Mouse (Mus musculus): ENCODE data around the gene Shisa6. TPM values are rescaled to one million over a fixed set of nuclear protein-coding genes. Genes with fewer than 3 reads are reported as not detected.

Gene Shisa6
- not detected in 2 replicates for polyA plus RNA-seq (2011; ENCODE audit: insufficient read depth, insufficient read length, low replicate concordance, missing spikeins)

GRCm38 (mm10) chr11:66525371-66526045 is at the start of gene Shisa6:
TSS of gene Shisa6 (minus strand) at chr11:66525964.
- 3% methylated on average over 88 of the region's 89 CpGs for WGBS
- TF ChIP-seq CTCF (IDR thresholded peaks at IDR 0.05; ENCODE audit: control insufficient read depth, insufficient read depth, low read length): no peak
- TF ChIP-seq POLR2A (IDR thresholded peaks at IDR 0.05; ENCODE audit: borderline replicate concordance, control insufficient read depth, low read depth, low read length): no peak
- H3K27ac ChIP-seq (ENCODE audit: control insufficient read depth, insufficient read depth, low read depth, low read length, poor library complexity): no peak within 1 kb of the TSS; the same call in 1 of the 2 replicates

GRCm38 (mm10) chr11:66573888-66574287 is 48.1 kb upstream of the Shisa6 start:
- Histone ChIP-seq H3K27ac (ENCODE audit: control insufficient read depth, insufficient read depth, low read depth, low read length, poor library complexity) (no peak overlapping the region), H3K4me3 (replicated peaks; ENCODE audit: control insufficient read depth, low read depth, low read length) (no peak overlapping the region), H3K4me1 (ENCODE audit: control insufficient read depth, insufficient read depth, low read length) (no peaks in the 10 kb centered on the region)
- 24% methylated on average over 2 of the region's 2 CpGs for WGBS
- no peak for TF ChIP-seq POLR2A (IDR thresholded peaks at IDR 0.05; ENCODE audit: borderline replicate concordance, control insufficient read depth, low read depth, low read length)
- TF ChIP-seq CTCF (IDR thresholded peaks at IDR 0.05; ENCODE audit: control insufficient read depth, insufficient read depth, low read length): no peak

More at GRCm38 (mm10) chr11:66525371-66526045, at the start of gene Shisa6:
- Histone ChIP-seq H3K4me3 (replicated peaks; ENCODE audit: control insufficient read depth, low read depth, low read length) (no peak within 1 kb of the TSS), H3K4me1 (ENCODE audit: control insufficient read depth, insufficient read depth, low read length) (no peaks in the 10 kb centered on the region)

GRCm38 (mm10) chr11:66569045-66569444 is 43.3 kb upstream of the Shisa6 start:
- TF ChIP-seq CTCF (IDR thresholded peaks at IDR 0.05; ENCODE audit: control insufficient read depth, insufficient read depth, low read length) (no peak), POLR2A (IDR thresholded peaks at IDR 0.05; ENCODE audit: borderline replicate concordance, control insufficient read depth, low read depth, low read length) (no peak)
- Histone ChIP-seq H3K4me1 (ENCODE audit: control insufficient read depth, insufficient read depth, low read length) (no peaks in the 10 kb centered on the region), H3K4me3 (replicated peaks; ENCODE audit: control insufficient read depth, low read depth, low read length) (no peak overlapping the region), H3K27ac (ENCODE audit: control insufficient read depth, insufficient read depth, low read depth, low read length, poor library complexity) (no peak overlapping the region)
- 76% methylated on average over 4 of the region's 4 CpGs for WGBS

- Histone ChIP-seq H3K4me3 (replicated peaks; ENCODE audit: control insufficient read depth, low read depth, low read length) (no peak overlapping the region), H3K27ac (ENCODE audit: control insufficient read depth, insufficient read depth, low read depth, low read length, poor library complexity) (no peak overlapping the region), H3K4me1 (ENCODE audit: control insufficient read depth, insufficient read depth, low read length) (no peaks in the 10 kb centered on the region)
- no peak for TF ChIP-seq CTCF (IDR thresholded peaks at IDR 0.05; ENCODE audit: control insufficient read depth, insufficient read depth, low read length)
- 24% methylated on average over 4 of the region's 4 CpGs for WGBS
Observed at GRCm38 (mm10) chr11:66568386-66568791, 42.6 kb upstream of the Shisa6 start.

- TF ChIP-seq POLR2A (IDR thresholded peaks at IDR 0.05; ENCODE audit: borderline replicate concordance, control insufficient read depth, low read depth, low read length): no peak
- no peak for TF ChIP-seq CTCF (IDR thresholded peaks at IDR 0.05; ENCODE audit: control insufficient read depth, insufficient read depth, low read length)
- Histone ChIP-seq H3K27ac (ENCODE audit: control insufficient read depth, insufficient read depth, low read depth, low read length, poor library complexity) (no peak overlapping the region), H3K4me1 (ENCODE audit: control insufficient read depth, insufficient read depth, low read length) (no peaks in the 10 kb centered on the region), H3K4me3 (replicated peaks; ENCODE audit: control insufficient read depth, low read depth, low read length) (no peak overlapping the region)
- 4% methylated on average over 10 of the region's 10 CpGs for WGBS
Observed at GRCm38 (mm10) chr11:66567382-66567781, 41.6 kb upstream of the Shisa6 start.

DNA sequence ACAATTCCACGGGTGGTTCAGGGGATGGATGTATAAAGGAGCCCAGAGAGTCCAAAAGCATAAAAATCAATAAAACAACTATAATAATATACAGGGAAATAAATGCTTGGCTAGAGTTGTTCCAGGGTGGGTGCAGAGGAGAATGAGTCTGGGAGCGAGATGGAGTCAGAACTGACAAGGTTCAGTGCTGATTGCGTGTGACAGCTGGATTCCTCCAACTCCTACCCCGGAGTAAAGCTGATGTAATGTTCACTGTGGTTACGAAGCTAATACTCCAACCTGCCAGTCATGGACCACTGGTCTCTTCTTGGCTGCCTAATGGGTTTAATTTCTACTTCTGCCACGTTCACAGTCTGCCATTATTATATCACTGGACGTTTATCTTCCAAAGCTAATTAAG is 36.5 kb upstream of the Shisa6 start:
- WGBS: 66% methylated on average over 7 of the region's 7 CpGs
- no peak overlapping the region for H3K4me3 ChIP-seq (replicated peaks; ENCODE audit: control insufficient read depth, low read depth, low read length)
- no peaks in the 10 kb centered on the region for H3K4me1 ChIP-seq (ENCODE audit: control insufficient read depth, insufficient read depth, low read length)
- TF ChIP-seq CTCF (IDR thresholded peaks at IDR 0.05; ENCODE audit: control insufficient read depth, insufficient read depth, low read length) (no peak), POLR2A (IDR thresholded peaks at IDR 0.05; ENCODE audit: borderline replicate concordance, control insufficient read depth, low read depth, low read length) (no peak)
- no peak overlapping the region for H3K27ac ChIP-seq (ENCODE audit: control insufficient read depth, insufficient read depth, low read depth, low read length, poor library complexity)

DNA sequence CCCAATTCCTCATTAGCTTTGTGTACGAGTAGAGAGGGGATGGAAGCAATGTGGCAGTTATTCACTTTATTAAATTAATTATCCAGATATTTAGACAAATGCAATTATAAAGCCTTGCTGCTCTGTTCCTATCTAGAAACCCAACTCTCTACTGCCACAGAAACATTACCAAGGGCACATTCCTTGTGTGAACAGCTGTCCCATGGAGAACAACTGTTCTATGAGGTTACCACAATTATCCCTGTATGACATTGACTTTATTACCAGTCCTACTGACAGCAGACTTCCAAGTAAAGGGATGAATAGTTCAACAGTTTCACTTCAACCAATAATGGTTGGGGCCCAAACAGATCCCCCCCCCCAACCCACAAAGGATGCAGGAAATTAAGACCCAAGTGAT is 12.1 kb upstream of the Shisa6 start:
- no peak overlapping the region for H3K27ac ChIP-seq (ENCODE audit: control insufficient read depth, insufficient read depth, low read depth, low read length, poor library complexity)
- H3K4me1 ChIP-seq (ENCODE audit: control insufficient read depth, insufficient read depth, low read length): no peaks in the 10 kb centered on the region
- H3K4me3 ChIP-seq (replicated peaks; ENCODE audit: control insufficient read depth, low read depth, low read length): no peak overlapping the region
- WGBS: 70% methylated on average over 1 of the region's 1 CpGs
- TF ChIP-seq CTCF (IDR thresholded peaks at IDR 0.05; ENCODE audit: control insufficient read depth, insufficient read depth, low read length): no peak
- TF ChIP-seq POLR2A (IDR thresholded peaks at IDR 0.05; ENCODE audit: borderline replicate concordance, control insufficient read depth, low read depth, low read length): no peak

DNA sequence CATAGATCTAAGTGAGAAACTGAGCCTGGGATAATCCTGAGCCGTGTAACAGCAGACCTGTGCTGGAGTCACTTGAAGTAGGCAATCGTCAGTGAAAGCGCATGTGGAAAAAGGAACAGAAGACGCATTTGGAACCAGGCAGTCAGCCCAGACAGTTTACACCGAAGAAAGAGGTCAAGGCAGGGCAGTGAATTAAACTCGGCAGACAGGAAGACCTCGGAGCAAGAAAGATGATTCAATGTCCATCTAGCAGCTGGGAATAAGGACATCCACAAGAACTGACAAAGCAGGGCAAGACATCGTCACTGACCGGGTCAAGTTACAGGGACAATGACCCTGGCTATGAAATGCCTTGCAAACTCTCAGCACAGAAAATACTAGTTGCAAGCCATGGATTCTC is 10.1 kb upstream of the Shisa6 start:
- TF ChIP-seq CTCF (IDR thresholded peaks at IDR 0.05; ENCODE audit: control insufficient read depth, insufficient read depth, low read length): no peak
- TF ChIP-seq POLR2A (IDR thresholded peaks at IDR 0.05; ENCODE audit: borderline replicate concordance, control insufficient read depth, low read depth, low read length): no peak
- H3K4me1 ChIP-seq (ENCODE audit: control insufficient read depth, insufficient read depth, low read length): no peaks in the 10 kb centered on the region
- H3K27ac ChIP-seq (ENCODE audit: control insufficient read depth, insufficient read depth, low read depth, low read length, poor library complexity): no peak overlapping the region
- no peak overlapping the region for H3K4me3 ChIP-seq (replicated peaks; ENCODE audit: control insufficient read depth, low read depth, low read length)
- 82% methylated on average over 9 of the region's 9 CpGs for WGBS

- 81% methylated on average over 4 of the region's 4 CpGs for WGBS
- TF ChIP-seq POLR2A (IDR thresholded peaks at IDR 0.05; ENCODE audit: borderline replicate concordance, control insufficient read depth, low read depth, low read length) (no peak), CTCF (IDR thresholded peaks at IDR 0.05; ENCODE audit: control insufficient read depth, insufficient read depth, low read length) (no peak)
- no peaks in the 10 kb centered on the region for H3K4me1 ChIP-seq (ENCODE audit: control insufficient read depth, insufficient read depth, low read length)
- no peak overlapping the region for H3K27ac ChIP-seq (ENCODE audit: control insufficient read depth, insufficient read depth, low read depth, low read length, poor library complexity)
- no peak overlapping the region for H3K4me3 ChIP-seq (replicated peaks; ENCODE audit: control insufficient read depth, low read depth, low read length)
Observed at GRCm38 (mm10) chr11:66535156-66535555, 9.4 kb upstream of the Shisa6 start.
